Mouse (Mus musculus) left cerebral cortex, postnatal 25 days (tissue): ENCODE measurements around the gene Iqcf1. TPM values are rescaled to one million over a fixed set of nuclear protein-coding genes. Genes with fewer than 3 reads are reported as not detected.

Experiments used
- total RNA-seq, 2 experiments: library from RNA; stranded (reverse); gene quantifications; 2 replicates each; pipeline ENCODE4 v1.2.3; 2021

Iqcf1 gene
- total RNA-seq, 2 experiments from 2014 or later = not detected

Other genes with a start within 250 kb of the Iqcf1 start
- 10 to 100 TPM; 17.2 to 18.9 TPM for gene Poc1a, start 218.9 kb upstream of the Iqcf1 start, total RNA-seq
- 100 to 1,000 TPM; 101 to 109 TPM for gene Dusp7, start 131.3 kb upstream of the Iqcf1 start, total RNA-seq
- gene Rpl29, start 70.5 kb upstream of the Iqcf1 start, total RNA-seq = 100 to 1,000 TPM; 289 to 302 TPM
- gene Acy1, start 61.6 kb upstream of the Iqcf1 start, total RNA-seq = 10 to 100 TPM; 12.9 to 19.1 TPM
- 1 to 10 TPM; 8.3 to 9.7 TPM for gene Abhd14b, start 52.5 kb upstream of the Iqcf1 start, total RNA-seq
- gene Abhd14a, start 52.3 kb upstream of the Iqcf1 start, total RNA-seq = 10 to 100 TPM; 40.6 to 44.0 TPM
- 100 to 1,000 TPM; 161 to 166 TPM for gene Pcbp4, start 46.7 kb upstream of the Iqcf1 start, total RNA-seq
- gene Gpr62, start 34.0 kb upstream of the Iqcf1 start, total RNA-seq = 1 to 10 TPM; 7.7 to 8.6 TPM
- 10 to 100 TPM; 30.2 to 37.0 TPM for gene Rrp9, start 24.0 kb upstream of the Iqcf1 start, total RNA-seq
- gene Parp3, start 23.0 kb upstream of the Iqcf1 start, total RNA-seq = 1 to 10 TPM; 2.9 to 5.3 TPM
- not detected for gene Iqcf5, start 14.6 kb downstream of the Iqcf1 start, total RNA-seq
- gene Iqcf3, start 61.7 kb downstream of the Iqcf1 start, total RNA-seq = not detected
- gene Iqcf4, start 71.0 kb downstream of the Iqcf1 start, total RNA-seq = not detected
- not detected for gene Iqcf6, start 126.6 kb downstream of the Iqcf1 start, total RNA-seq
- 10 to 100 TPM; 54.6 to 56.2 TPM for gene Grm2, start 156.1 kb downstream of the Iqcf1 start, total RNA-seq
- 100 to 1,000 TPM in 1 of 2 experiments, 10 to 100 TPM in 1; 96.3 to 106 TPM for gene Tex264, start 186.0 kb downstream of the Iqcf1 start, total RNA-seq